Comparison of ENCODE assay signal across 8 mouse cellular contexts in the genomic region with DNA sequence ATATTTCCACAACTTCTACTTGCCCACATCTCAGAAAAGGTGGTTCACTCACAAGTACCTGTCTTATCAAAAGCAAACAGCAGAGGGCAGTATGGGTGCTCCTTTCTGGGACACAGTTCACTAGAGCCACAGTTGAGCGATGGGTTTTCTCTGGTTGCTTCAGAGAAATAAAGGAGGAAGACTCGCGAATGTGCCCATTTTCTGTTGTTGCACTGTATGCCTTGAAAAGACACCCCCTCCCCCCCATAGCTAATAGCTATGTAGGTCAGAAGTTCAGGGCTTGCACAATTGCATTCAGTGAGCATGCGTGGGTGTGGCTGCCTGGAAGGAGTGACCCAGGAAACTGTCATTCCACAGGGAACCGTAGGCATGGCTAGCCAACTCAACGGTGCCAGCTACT. TPM values are rescaled to one million over a fixed set of nuclear protein-coding genes. Genes with fewer than 3 reads are reported as not detected.
DNase-seq lines count a peak whose midpoint lies in the region; ATAC-seq lines count a peak whose summit lies in the region.

No protein-coding gene starts in this region.

- DNase-seq in adipocyte (ENCODE audit: low spot score) = peak; percentile 95
- peak; percentile 90 for DNase-seq in embryo, embryonic 10 days (ENCODE audit: low spot score)
- DNase-seq in gastrocnemius, postnatal 14 days = peak; percentile 51
- peak; percentile 72 for DNase-seq in induced T-regulatory cell, adult 2 months (ENCODE audit: low read depth)
- DNase-seq in left cerebral cortex, adult 8-10 months (ENCODE audit: low spot score in 2 of 2) = peak; percentile 42 to 55
- DNase-seq in right cerebral cortex, postnatal 14 days = peak; percentile 80
- peak; percentile 43 for DNase-seq in yolk sac, embryonic 10.5 days (ENCODE audit: low spot score)

- ATAC-seq in megakaryocyte progenitor cell, adult 5-6 weeks (replicated peaks; ENCODE audit: poor library complexity) = peak; percentile 76

- intact Hi-C loops in gastrocnemius, postnatal 14 days (cut with DNase I; ENCODE audit: low total_unique reads) = loop anchor here (5.0 kb wide), 1 partner anchor 208 kb away; no protein-coding TSS in a partner anchor

RNA-seq across cellular contexts. Expression of gene Slc44a1, which starts 55.5 kb away (rescaled TPM):
- 10 to 100 TPM; 26.6 to 30.3 TPM for total RNA-seq in gastrocnemius, postnatal 14 days (2021)
- total RNA-seq in left cerebral cortex, adult 8-10 months (2022) = 10 to 100 TPM; 80.8 to 88.6 (median 85.0) TPM
- 5.5 and 5.8 TPM in 2 replicates for total RNA-seq in megakaryocyte progenitor cell, adult 5-6 weeks (2015)
- 3.5 and 5.5 TPM in 2 replicates for total RNA-seq in megakaryocyte progenitor cell, adult 5-6 weeks (2017)

Comparison
In these comparisons a context has a peak if more than half of its experiments do, and no peak if none do; other contexts are left out.
1. Peak in every context shown above with its lines: DNase-seq and ATAC-seq.
2. DNase-seq: peak in every context shown above with its lines; median percentile 95 in adipocyte; 90 in embryo, embryonic 10 days; 80 in right cerebral cortex, postnatal 14 days; 72 in induced T-regulatory cell, adult 2 months; 51 in gastrocnemius, postnatal 14 days; 48 in left cerebral cortex, adult 8-10 months; 43 in yolk sac, embryonic 10.5 days.
3. RNA of gene Slc44a1, which starts 55.5 kb away (total RNA-seq): 80.8 to 88.6 TPM in left cerebral cortex, adult 8-10 months and 26.6 to 30.3 TPM in gastrocnemius, postnatal 14 days; 3.5 to 5.8 TPM in megakaryocyte progenitor cell, adult 5-6 weeks; every median in the first group is over 4 times any median in the second.